Mouse (Mus musculus): ENCODE results near the gene Arl14ep.

GRCm38 (mm10) chr2:107010160-107010559 lies 35.9 kb upstream of the Arl14ep start:
- no peak for TF ChIP-seq CTCF (IDR thresholded peaks at IDR 0.05; ENCODE audit: insufficient read depth, low read length)
- no peak for TF ChIP-seq POLR2A (IDR thresholded peaks at IDR 0.05; ENCODE audit: borderline replicate concordance, extremely low read depth, low read depth, low read length)
